Mouse (Mus musculus): ENCODE measurements around the gene Letmd1.

GRCm38 (mm10) chr15:100489263-100489662, 20.4 kb downstream of the Letmd1 start:
- no peak for TF ChIP-seq CTCF (IDR thresholded peaks at IDR 0.05; ENCODE audit: low read depth)
- no peak for TF ChIP-seq EP300 (optimal IDR thresholded peaks at IDR 0.05)
